Mouse (Mus musculus) limb, embryonic 13.5 days (tissue): ENCODE measurements at regions not wholly inside any gene's neighbourhood (a gene's known extent, or its start where the extent isn't known, plus 50 kb on each side); places are given as distances from the start of the nearest gene placed in this dataset.
A peak's percentile ranks its signal among the peaks of the same experiment; 100 is the strongest.
"Not testable (repeated sequence)": the region's sequence is repeated elsewhere in the genome, so short reads cannot be mapped to it uniquely, and the experiment has no call there.

Experiments used
- ATAC-seq: fragments of 200-750 bp; cut with Nextera tagmentation; 2 replicates; pipeline ENCODE4 v1.8.0; 2017; ENCODE audit warnings: low read depth, moderate number of reproducible peaks, moderate TSS enrichment; ENCODE audit not compliant: low FRiP score
- H3K27ac ChIP-seq: fragments of 300-500 bp; sonication (generic); 2 replicates; pipeline ENCODE4 v1.5.1; 2015; ENCODE audit warnings: inconsistent platforms, mild to moderate bottlenecking, moderate library complexity
- H3K27me3 ChIP-seq: fragments of 300-500 bp; sonication (generic); 2 replicates; pipeline ENCODE4 v1.6.1; 2015; ENCODE audit warnings: mild to moderate bottlenecking, inconsistent platforms
- H3K36me3 ChIP-seq: fragments of 300-500 bp; sonication (generic); 2 replicates; pipeline ENCODE4 v1.6.1; 2015; ENCODE audit warnings: inconsistent platforms, mild to moderate bottlenecking, moderate library complexity
- H3K4me1 ChIP-seq: fragments of 300-500 bp; sonication (generic); 2 replicates; pipeline ENCODE4 v1.6.1; 2015; ENCODE audit warnings: inconsistent platforms
- H3K4me2 ChIP-seq: fragments of 300-500 bp; sonication (generic); replicated peaks from 2 replicates; pipeline ENCODE4 v1.6.1; 2015; ENCODE audit warnings: inconsistent platforms, mild to moderate bottlenecking, moderate library complexity
- H3K4me3 ChIP-seq: fragments of 300-500 bp; sonication (generic); 2 replicates; pipeline ENCODE4 v1.5.1; 2015; ENCODE audit warnings: moderate library complexity, mild to moderate bottlenecking, inconsistent platforms
- H3K9ac ChIP-seq: fragments of 300-500 bp; sonication (generic); 2 replicates; pipeline ENCODE4 v1.6.1; 2015; ENCODE audit warnings: mild to moderate bottlenecking, inconsistent platforms
- H3K9me3 ChIP-seq: fragments of 300-500 bp; sonication (generic); 2 replicates; pipeline ENCODE4 v1.6.1; 2016; ENCODE audit warnings: inconsistent platforms
- WGBS: fragments of 180-500 bp; shearing (Covaris S2); methylation state at CpG from one replicate; pipeline ENCODE4 v1.1.7; 2015; 5-methylcytosine and 5-hydroxymethylcytosine counted together

DNA sequence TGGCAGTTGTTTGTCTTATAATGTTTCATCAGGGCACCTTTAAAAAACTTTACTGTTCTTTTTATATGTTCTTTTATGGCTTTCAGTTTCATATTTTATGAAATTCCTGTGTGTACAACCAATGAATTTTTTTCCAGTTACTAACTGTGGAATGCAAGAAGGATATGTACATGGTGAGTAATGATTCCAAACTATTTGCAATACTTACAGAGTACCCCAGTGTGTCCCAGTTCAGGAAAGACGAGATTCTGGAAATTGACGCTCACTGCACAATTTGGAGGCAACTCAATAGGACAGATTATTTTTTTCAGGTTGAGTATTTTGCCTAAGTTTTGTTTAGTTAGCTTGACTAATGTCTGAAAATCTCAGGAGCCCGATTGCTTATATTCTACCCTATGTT is 1676.8 kb downstream of the Efna5 start:
- no peaks in the 10 kb centered on the region for H3K9me3 ChIP-seq
- WGBS, result 83% methylated on average over 3 of the region's 3 CpGs
- no peaks in the 10 kb centered on the region for H3K36me3 ChIP-seq
- no peak overlapping the region for H3K9ac ChIP-seq
- H3K4me3 ChIP-seq, result no peak overlapping the region
- H3K27me3 ChIP-seq, result no peaks in the 10 kb centered on the region
- ATAC-seq, result no peak
- no peak overlapping the region for H3K4me2 ChIP-seq
- no peaks in the 10 kb centered on the region for H3K4me1 ChIP-seq
- H3K27ac ChIP-seq, result no peak overlapping the region

DNA sequence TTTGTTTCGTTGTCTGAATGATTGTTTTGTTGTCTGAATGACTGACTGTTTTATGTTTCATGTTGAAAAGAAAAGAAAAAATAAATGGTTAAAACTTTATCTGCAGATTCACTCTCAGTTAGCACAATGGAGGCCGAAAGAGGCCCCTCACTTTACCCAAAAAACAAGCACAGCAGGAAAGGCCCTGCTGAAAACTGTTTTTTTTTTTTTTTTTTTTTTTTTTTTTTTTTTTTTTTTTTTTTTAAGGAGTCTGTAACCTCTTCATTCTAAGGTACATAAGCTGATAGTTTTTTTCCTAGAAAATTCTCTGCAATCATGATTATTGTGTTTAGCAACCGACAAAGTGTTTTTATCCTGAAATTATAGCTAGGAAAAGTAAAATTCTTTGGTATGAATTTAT is 1693.2 kb downstream of the Efna5 start:
- not testable (repeated sequence) for H3K4me2 ChIP-seq, H3K4me3 ChIP-seq, H3K27ac ChIP-seq, H3K9me3 ChIP-seq, H3K4me1 ChIP-seq, ATAC-seq, H3K27me3 ChIP-seq, H3K36me3 ChIP-seq, H3K9ac ChIP-seq
- WGBS, result 82% methylated on average over 3 of the region's 3 CpGs

GRCm38 (mm10) chr17:61176586-61176985 is 1704.5 kb downstream of the Efna5 start:
- no peaks in the 10 kb centered on the region for H3K27me3 ChIP-seq
- H3K36me3 ChIP-seq, result no peaks in the 10 kb centered on the region
- H3K27ac ChIP-seq, result no peak overlapping the region
- H3K9ac ChIP-seq, result no peak overlapping the region
- ATAC-seq, result no peak
- 95% methylated on average over 1 of the region's 1 CpGs for WGBS
- H3K4me3 ChIP-seq, result no peak overlapping the region
- H3K9me3 ChIP-seq, result no peaks in the 10 kb centered on the region
- H3K4me1 ChIP-seq, result no peaks in the 10 kb centered on the region
- H3K4me2 ChIP-seq, result no peak overlapping the region

DNA sequence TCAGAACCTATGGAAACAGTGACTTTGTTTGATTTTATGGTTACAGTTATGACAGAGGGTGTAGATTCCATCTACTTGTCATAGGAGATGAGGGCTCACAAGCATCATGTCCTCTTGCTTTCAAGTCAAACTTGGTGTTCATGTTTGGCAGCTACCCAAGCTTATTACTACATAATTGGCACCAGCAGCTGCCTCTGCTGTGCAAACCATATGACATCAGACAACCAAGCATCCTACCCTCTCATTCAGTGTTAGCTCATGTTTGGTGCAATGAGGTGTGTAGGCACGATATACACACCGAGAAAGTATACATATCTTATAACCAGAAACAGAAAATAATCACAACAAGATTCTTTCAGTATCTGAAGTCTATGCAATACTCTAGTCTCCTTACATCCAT is 1721.7 kb downstream of the Efna5 start:
- no peak overlapping the region for H3K4me2 ChIP-seq
- H3K9me3 ChIP-seq, result no peaks in the 10 kb centered on the region
- no peaks in the 10 kb centered on the region for H3K36me3 ChIP-seq
- H3K27ac ChIP-seq, result no peak overlapping the region
- H3K27me3 ChIP-seq, result no peaks in the 10 kb centered on the region
- no peak overlapping the region for H3K9ac ChIP-seq
- 86% methylated on average over 2 of the region's 2 CpGs for WGBS
- H3K4me1 ChIP-seq, result no peaks in the 10 kb centered on the region
- peak; percentile 48; the same call in 1 of the 2 replicates for ATAC-seq
- no peak overlapping the region for H3K4me3 ChIP-seq

DNA sequence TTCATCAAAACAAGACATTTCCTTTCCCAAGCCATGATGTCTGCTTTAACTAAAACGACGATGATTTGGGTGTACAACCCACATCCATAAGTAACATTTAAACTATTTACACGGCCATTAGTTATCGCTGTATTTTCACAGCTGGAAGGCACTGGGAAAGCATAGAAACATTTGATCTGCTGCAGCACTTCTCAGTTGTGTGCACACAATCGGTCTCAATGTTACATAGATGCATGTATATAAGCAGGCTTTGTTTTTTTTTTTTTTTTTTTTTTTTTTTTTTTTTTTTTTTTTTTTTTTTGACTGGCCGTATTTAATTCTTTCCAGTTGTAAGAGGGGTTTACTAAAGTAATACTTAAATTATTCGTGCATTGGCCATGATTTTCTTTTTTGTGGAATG is 1744.1 kb downstream of the Efna5 start:
- no peak overlapping the region for H3K27ac ChIP-seq
- no peaks in the 10 kb centered on the region for H3K36me3 ChIP-seq
- H3K4me3 ChIP-seq, result no peak overlapping the region
- no peak overlapping the region for H3K4me2 ChIP-seq
- 75% methylated on average over 7 of the region's 7 CpGs for WGBS
- no peaks in the 10 kb centered on the region for H3K4me1 ChIP-seq
- no peak for ATAC-seq
- H3K27me3 ChIP-seq, result no peaks in the 10 kb centered on the region
- no peak overlapping the region for H3K9ac ChIP-seq
- H3K9me3 ChIP-seq, result no peaks in the 10 kb centered on the region

- WGBS, result 72% methylated on average over 1 of the region's 1 CpGs
- H3K9me3 ChIP-seq, result no peaks in the 10 kb centered on the region
Observed at GRCm38 (mm10) chr17:61127767-61128166, 1753.3 kb downstream of the Efna5 start.

DNA sequence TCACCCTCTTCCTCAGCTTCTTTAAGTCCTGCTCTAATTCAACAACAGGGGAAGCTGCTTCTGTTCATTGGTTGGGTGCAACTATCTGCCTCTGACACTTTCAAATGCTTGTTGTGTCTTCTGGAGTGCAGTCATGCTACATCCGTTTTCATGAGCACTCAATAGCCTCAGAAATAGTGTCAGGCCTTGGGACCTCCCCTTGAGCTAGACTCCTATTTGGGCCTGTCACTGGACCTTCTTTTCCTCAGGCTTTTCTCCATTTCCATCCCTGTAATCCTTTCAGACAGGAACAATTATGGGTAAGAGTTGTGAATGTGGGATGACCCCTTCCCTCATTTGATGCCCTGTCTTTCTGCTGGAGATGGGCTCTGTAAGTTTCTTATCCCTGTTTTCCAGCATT is 1774.8 kb downstream of the Efna5 start:
- no peak for ATAC-seq
- H3K4me2 ChIP-seq, result no peak overlapping the region
- H3K4me3 ChIP-seq, result no peak overlapping the region
- H3K4me1 ChIP-seq, result no peaks in the 10 kb centered on the region
- no peak overlapping the region for H3K27ac ChIP-seq
- H3K9me3 ChIP-seq, result no peaks in the 10 kb centered on the region
- no peaks in the 10 kb centered on the region for H3K36me3 ChIP-seq
- no peaks in the 10 kb centered on the region for H3K27me3 ChIP-seq
- H3K9ac ChIP-seq, result no peak overlapping the region
- WGBS, result 92% methylated on average over 1 of the region's 1 CpGs

More at GRCm38 (mm10) chr17:61127767-61128166, 1753.3 kb downstream of the Efna5 start:
- no peaks in the 10 kb centered on the region for H3K36me3 ChIP-seq
- no peaks in the 10 kb centered on the region for H3K4me1 ChIP-seq
- ATAC-seq, result no peak
- H3K27ac ChIP-seq, result no peak overlapping the region
- H3K4me2 ChIP-seq, result no peak overlapping the region
- H3K4me3 ChIP-seq, result no peak overlapping the region
- no peak overlapping the region for H3K9ac ChIP-seq
- no peaks in the 10 kb centered on the region for H3K27me3 ChIP-seq

GRCm38 (mm10) chr17:61060450-61060849 is 1820.7 kb downstream of the Efna5 start:
- ATAC-seq, result no peak
- no peak overlapping the region for H3K9ac ChIP-seq
- no peak overlapping the region for H3K4me2 ChIP-seq
- no peaks in the 10 kb centered on the region for H3K27me3 ChIP-seq
- H3K4me3 ChIP-seq, result no peak overlapping the region
- H3K27ac ChIP-seq, result no peak overlapping the region
- no peaks in the 10 kb centered on the region for H3K9me3 ChIP-seq
- H3K4me1 ChIP-seq, result no peaks in the 10 kb centered on the region
- 93% methylated on average over 5 of the region's 5 CpGs for WGBS
- H3K36me3 ChIP-seq, result no peaks in the 10 kb centered on the region

- H3K9ac ChIP-seq, result no peak overlapping the region
- no peak overlapping the region for H3K4me3 ChIP-seq
- no peak overlapping the region for H3K27ac ChIP-seq
- H3K4me2 ChIP-seq, result no peak overlapping the region
- no peaks in the 10 kb centered on the region for H3K4me1 ChIP-seq
- no peaks in the 10 kb centered on the region for H3K36me3 ChIP-seq
- no peaks in the 10 kb centered on the region for H3K27me3 ChIP-seq
- WGBS, result 88% methylated on average over 2 of the region's 2 CpGs
- no peaks in the 10 kb centered on the region for H3K9me3 ChIP-seq
- no peak for ATAC-seq
Observed at GRCm38 (mm10) chr17:61058471-61058870, 1822.6 kb downstream of the Efna5 start.

DNA sequence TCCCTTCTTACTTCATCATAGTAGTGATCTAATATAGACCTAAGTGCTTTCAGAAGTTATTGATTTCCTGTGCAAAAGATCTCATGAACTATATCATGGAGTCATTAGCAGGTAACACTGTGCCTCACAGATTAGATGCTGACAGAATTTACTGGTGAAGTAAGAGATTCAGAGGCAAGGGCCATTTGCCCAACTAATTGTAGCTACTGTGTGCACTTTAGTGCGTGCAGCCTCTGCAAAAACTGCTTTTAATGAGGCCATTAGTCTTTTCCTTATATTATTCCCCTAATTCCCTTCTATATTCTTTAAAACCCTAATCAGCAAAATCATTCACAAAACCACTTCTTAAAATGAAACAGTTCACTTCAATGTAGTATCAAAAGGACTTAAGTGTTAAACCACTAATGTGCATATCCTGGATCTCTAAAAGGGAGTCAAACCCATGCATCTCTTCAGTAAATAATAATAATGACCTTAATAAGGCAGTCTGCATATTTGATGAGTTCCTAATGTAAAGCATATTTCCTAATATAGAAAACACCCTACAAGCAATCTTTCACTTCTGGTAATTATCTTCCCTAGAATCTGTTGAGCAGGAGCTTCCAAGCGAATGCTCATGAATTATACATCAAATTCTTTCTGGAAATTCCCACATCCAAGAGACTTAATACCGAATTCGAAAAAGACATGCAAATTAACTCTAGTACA is 1847.4 kb downstream of the Efna5 start:
- 55% methylated on average over 4 of the region's 4 CpGs for WGBS
- no peak overlapping the region for H3K27ac ChIP-seq
- H3K27me3 ChIP-seq, result no peaks in the 10 kb centered on the region
- ATAC-seq, result no peak
- H3K4me3 ChIP-seq, result no peak overlapping the region
- H3K36me3 ChIP-seq, result no peaks in the 10 kb centered on the region
- no peak overlapping the region for H3K4me2 ChIP-seq
- no peak overlapping the region for H3K9ac ChIP-seq
- H3K4me1 ChIP-seq, result no peaks in the 10 kb centered on the region
- no peaks in the 10 kb centered on the region for H3K9me3 ChIP-seq

- H3K9me3 ChIP-seq, result no peaks in the 10 kb centered on the region
Observed at GRCm38 (mm10) chr17:61018647-61019046, 1862.5 kb downstream of the Efna5 start.

More at GRCm38 (mm10) chr17:61018647-61019046, 1862.5 kb downstream of the Efna5 start:
- 87% methylated on average over 4 of the region's 4 CpGs for WGBS
- Histone ChIP-seq H3K4me1 (no peaks in the 10 kb centered on the region), H3K4me3 (no peak overlapping the region), H3K36me3 (no peaks in the 10 kb centered on the region), H3K9ac (no peak overlapping the region), H3K27me3 (no peaks in the 10 kb centered on the region), H3K27ac (no peak overlapping the region), H3K4me2 (no peak overlapping the region)
- ATAC-seq, result no peak
